Mouse (Mus musculus): ENCODE results near the gene Cblc. TPM values are rescaled to one million over a fixed set of nuclear protein-coding genes. Genes with fewer than 3 reads are reported as not detected.

The Cblc gene
- polyA plus RNA-seq, 1 experiment from 2014 or later, result 0.28 TPM

GRCm38 (mm10) chr7:19754065-19754464 is 42.5 kb downstream of the Cblc start:
- WGBS, result 88% methylated on average over 1 of the region's 1 CpGs
- DNase-seq (ENCODE audit: low spot score), result no peak
- Histone ChIP-seq H3K9me3 (ENCODE audit: control insufficient read depth, low read length) (no peaks in the 10 kb centered on the region), H3K4me3 (ENCODE audit: low read depth, low read length) (no peak overlapping the region), H3K4me2 (ENCODE audit: low read depth, low read length, severe bottlenecking) (no peak overlapping the region), H3K27me3 (ENCODE audit: control insufficient read depth, insufficient read depth, low read length) (no peaks in the 10 kb centered on the region), H3K9ac (ENCODE audit: low read length) (no peak overlapping the region), H3K4me1 (replicated peaks; ENCODE audit: control insufficient read depth, insufficient read depth, low read length) (peaks cover 2% of the 10 kb centered on the region; the same call in 1 of the 2 replicates), H3K36me3 (ENCODE audit: control insufficient read depth, insufficient read depth, low read length) (no peaks in the 10 kb centered on the region), H3K27ac (ENCODE audit: low read depth, low read length) (no peak overlapping the region)
- ATAC-seq (replicated peaks; ENCODE audit: low FRiP score), result no peak

GRCm38 (mm10) chr7:19753587-19753986 is 43.0 kb downstream of the Cblc start:
- Histone ChIP-seq H3K9ac (ENCODE audit: low read length) (no peak overlapping the region), H3K4me1 (replicated peaks; ENCODE audit: control insufficient read depth, insufficient read depth, low read length) (peaks cover 2% of the 10 kb centered on the region; the same call in 1 of the 2 replicates), H3K4me2 (ENCODE audit: low read depth, low read length, severe bottlenecking) (no peak overlapping the region), H3K9me3 (ENCODE audit: control insufficient read depth, low read length) (no peaks in the 10 kb centered on the region), H3K4me3 (ENCODE audit: low read depth, low read length) (no peak overlapping the region), H3K27me3 (ENCODE audit: control insufficient read depth, insufficient read depth, low read length) (no peaks in the 10 kb centered on the region), H3K36me3 (ENCODE audit: control insufficient read depth, insufficient read depth, low read length) (no peaks in the 10 kb centered on the region), H3K27ac (ENCODE audit: low read depth, low read length) (no peak overlapping the region)
- ATAC-seq (replicated peaks; ENCODE audit: low FRiP score) (no peak), DNase-seq (ENCODE audit: low spot score) (no peak)
- 87% methylated on average over 7 of the region's 7 CpGs for WGBS

GRCm38 (mm10) chr7:19752652-19753051 is 44.0 kb downstream of the Cblc start:
- H3K4me1 ChIP-seq (replicated peaks; ENCODE audit: control insufficient read depth, insufficient read depth, low read length), result peaks cover 7% of the 10 kb centered on the region

GRCm38 (mm10) chr7:19751070-19751383 is 45.6 kb downstream of the Cblc start:
- Histone ChIP-seq H3K27ac (ENCODE audit: low read depth, low read length) (no peak overlapping the region), H3K4me1 (replicated peaks; ENCODE audit: control insufficient read depth, insufficient read depth, low read length) (peaks cover 7% of the 10 kb centered on the region), H3K9me3 (ENCODE audit: control insufficient read depth, low read length) (no peaks in the 10 kb centered on the region), H3K27me3 (ENCODE audit: control insufficient read depth, insufficient read depth, low read length) (no peaks in the 10 kb centered on the region), H3K36me3 (ENCODE audit: control insufficient read depth, insufficient read depth, low read length) (no peaks in the 10 kb centered on the region), H3K4me2 (ENCODE audit: low read depth, low read length, severe bottlenecking) (no peak overlapping the region), H3K9ac (ENCODE audit: low read length) (no peak overlapping the region), H3K4me3 (ENCODE audit: low read depth, low read length) (no peak overlapping the region)
- WGBS, result 64% methylated on average over 4 of the region's 4 CpGs
- no peak for DNase-seq (ENCODE audit: low spot score)
- ATAC-seq (replicated peaks; ENCODE audit: low FRiP score), result no peak

More at GRCm38 (mm10) chr7:19752652-19753051, 44.0 kb downstream of the Cblc start:
- Histone ChIP-seq H3K9me3 (ENCODE audit: control insufficient read depth, low read length) (no peaks in the 10 kb centered on the region), H3K36me3 (ENCODE audit: control insufficient read depth, insufficient read depth, low read length) (no peaks in the 10 kb centered on the region), H3K27ac (ENCODE audit: low read depth, low read length) (no peak overlapping the region), H3K4me2 (ENCODE audit: low read depth, low read length, severe bottlenecking) (no peak overlapping the region), H3K4me3 (ENCODE audit: low read depth, low read length) (no peak overlapping the region), H3K27me3 (ENCODE audit: control insufficient read depth, insufficient read depth, low read length) (no peaks in the 10 kb centered on the region), H3K9ac (ENCODE audit: low read length) (no peak overlapping the region)
- DNase-seq (ENCODE audit: low spot score), result no peak
- no peak for ATAC-seq (replicated peaks; ENCODE audit: low FRiP score)
- 80% methylated on average over 8 of the region's 8 CpGs for WGBS

GRCm38 (mm10) chr7:19750217-19751069 is 46.2 kb downstream of the Cblc start, which contains the start of gene Nectin2:
Gene Nectin2 (minus strand): TSS chr7:19750483.
- no peaks in the 10 kb centered on the region for H3K9me3 ChIP-seq (ENCODE audit: control insufficient read depth, low read length)
- ATAC-seq (replicated peaks; ENCODE audit: low FRiP score), result peak; percentile 65
- 16% methylated on average over 19 of the region's 19 CpGs for WGBS
- H3K4me1 ChIP-seq (replicated peaks; ENCODE audit: control insufficient read depth, insufficient read depth, low read length), result peaks cover 7% of the 10 kb centered on the region
- peak within 1 kb of the TSS; percentile 86 for H3K9ac ChIP-seq (ENCODE audit: low read length)
- no peaks in the 10 kb centered on the region for H3K36me3 ChIP-seq (ENCODE audit: control insufficient read depth, insufficient read depth, low read length)
- peak; percentile 92 for DNase-seq (ENCODE audit: low spot score)
- H3K27me3 ChIP-seq (ENCODE audit: control insufficient read depth, insufficient read depth, low read length), result no peaks in the 10 kb centered on the region
- peak within 1 kb of the TSS; percentile 42; the same call in 1 of the 2 replicates for H3K27ac ChIP-seq (ENCODE audit: low read depth, low read length)
- peak within 1 kb of the TSS; percentile 74 for H3K4me3 ChIP-seq (ENCODE audit: low read depth, low read length)
- peak within 1 kb of the TSS; percentile 90 for H3K4me2 ChIP-seq (ENCODE audit: low read depth, low read length, severe bottlenecking)

- WGBS, result under 1% methylated on average over 46 of the region's 46 CpGs
- Histone ChIP-seq H3K36me3 (ENCODE audit: control insufficient read depth, insufficient read depth, low read length) (no peaks in the 10 kb centered on the region), H3K4me2 (ENCODE audit: low read depth, low read length, severe bottlenecking) (peak overlapping the region; percentile 90), H3K4me1 (replicated peaks; ENCODE audit: control insufficient read depth, insufficient read depth, low read length) (peaks cover 10% of the 10 kb centered on the region), H3K27ac (ENCODE audit: low read depth, low read length) (peak overlapping the region; percentile 51; the same call in 1 of the 2 replicates), H3K9me3 (ENCODE audit: control insufficient read depth, low read length) (no peaks in the 10 kb centered on the region), H3K27me3 (ENCODE audit: control insufficient read depth, insufficient read depth, low read length) (no peaks in the 10 kb centered on the region), H3K9ac (ENCODE audit: low read length) (peak overlapping the region; percentile 86), H3K4me3 (ENCODE audit: low read depth, low read length) (peak overlapping the region; percentile 74)
- DNase-seq (ENCODE audit: low spot score) (peak; percentile 99), ATAC-seq (replicated peaks; ENCODE audit: low FRiP score) (peak; percentile 96)
These were observed 47.0 kb downstream of the Cblc start for GRCm38 (mm10) chr7:19749389-19750216.

GRCm38 (mm10) chr7:19748219-19749195 is 48.1 kb downstream of the Cblc start:
- WGBS, result under 1% methylated on average over 32 of the region's 32 CpGs
- Histone ChIP-seq H3K36me3 (ENCODE audit: control insufficient read depth, insufficient read depth, low read length) (no peaks in the 10 kb centered on the region; the same call in 1 of the 2 replicates), H3K4me3 (ENCODE audit: low read depth, low read length) (peak overlapping the region; percentile 74), H3K27me3 (ENCODE audit: control insufficient read depth, insufficient read depth, low read length) (no peaks in the 10 kb centered on the region), H3K4me2 (ENCODE audit: low read depth, low read length, severe bottlenecking) (peak overlapping the region; percentile 90), H3K9ac (ENCODE audit: low read length) (peak overlapping the region; percentile 86), H3K4me1 (replicated peaks; ENCODE audit: control insufficient read depth, insufficient read depth, low read length) (peaks cover 10% of the 10 kb centered on the region), H3K27ac (ENCODE audit: low read depth, low read length) (peak overlapping the region; percentile 51; the same call in 1 of the 2 replicates), H3K9me3 (ENCODE audit: control insufficient read depth, low read length) (no peaks in the 10 kb centered on the region)
- peak; percentile 6; the same call in 1 of the 2 replicates for ATAC-seq (replicated peaks; ENCODE audit: low FRiP score)
- peak; percentile 72 for DNase-seq (ENCODE audit: low spot score)

Measured in forebrain, embryonic 11.5 days (tissue).